Mouse (Mus musculus) testis, postnatal 10 days (tissue): ENCODE data around the gene 2610318N02Rik.
"Not testable (repeated sequence)": the region's sequence is repeated elsewhere in the genome, so short reads cannot be mapped to it uniquely, and the experiment has no call there.

Experiments
- DNase-seq: peaks from one replicate; pipeline ENCODE4 v3.0.0; 2021; ENCODE audit warnings: low spot score

The 2610318N02Rik gene

GRCm38 (mm10) chr16:17124871-17125520, at the start of gene 2610318N02Rik:
Gene 2610318N02Rik (minus strand): TSS chr16:17125167.
- peak; percentile 78 for DNase-seq

- no peak for DNase-seq
These were observed 43.1 kb upstream of the 2610318N02Rik start for GRCm38 (mm10) chr16:17168049-17168448.

DNA sequence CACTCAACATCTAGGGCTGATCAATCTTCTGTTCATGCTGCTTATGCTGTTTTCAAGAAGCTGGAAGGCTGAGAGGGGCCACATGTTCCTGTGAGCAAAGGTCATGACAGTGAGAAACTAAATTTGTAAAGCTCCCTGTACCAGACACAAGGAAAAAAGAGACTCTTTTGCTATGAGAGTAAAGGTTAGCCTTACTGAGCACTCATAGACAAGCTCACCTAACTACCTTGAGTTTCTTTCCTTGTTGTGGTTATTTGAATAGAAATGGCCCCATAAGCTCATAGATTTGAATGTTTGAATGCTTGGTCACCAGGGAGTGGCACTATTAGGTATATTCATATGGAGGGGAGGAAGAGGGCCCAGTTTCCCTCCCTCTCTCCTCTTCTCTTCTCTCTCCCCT, 42.2 kb upstream of the 2610318N02Rik start:
- no peak for DNase-seq

GRCm38 (mm10) chr16:17165478-17165877, 40.5 kb upstream of the 2610318N02Rik start:
- not testable (repeated sequence) for DNase-seq

DNA sequence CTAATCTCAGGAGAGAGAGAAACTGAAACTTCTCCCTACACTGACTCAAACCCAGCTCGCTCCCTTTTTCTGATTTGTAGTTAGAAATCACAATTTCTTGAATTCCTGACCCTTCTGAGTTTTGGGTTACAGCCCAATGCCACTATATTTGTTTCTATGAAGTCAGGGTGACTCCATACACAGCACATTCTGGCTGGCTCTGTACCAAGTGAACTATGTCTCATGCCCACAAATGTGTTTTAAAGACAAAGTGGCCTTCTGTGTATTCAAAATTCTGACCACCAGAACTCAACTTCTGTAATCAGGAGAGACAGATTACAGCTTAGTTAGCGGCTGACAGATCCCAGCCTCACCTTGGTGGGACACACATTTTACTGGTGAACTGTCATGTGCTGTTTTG, 29.4 kb upstream of the 2610318N02Rik start:
- DNase-seq: no peak

DNA sequence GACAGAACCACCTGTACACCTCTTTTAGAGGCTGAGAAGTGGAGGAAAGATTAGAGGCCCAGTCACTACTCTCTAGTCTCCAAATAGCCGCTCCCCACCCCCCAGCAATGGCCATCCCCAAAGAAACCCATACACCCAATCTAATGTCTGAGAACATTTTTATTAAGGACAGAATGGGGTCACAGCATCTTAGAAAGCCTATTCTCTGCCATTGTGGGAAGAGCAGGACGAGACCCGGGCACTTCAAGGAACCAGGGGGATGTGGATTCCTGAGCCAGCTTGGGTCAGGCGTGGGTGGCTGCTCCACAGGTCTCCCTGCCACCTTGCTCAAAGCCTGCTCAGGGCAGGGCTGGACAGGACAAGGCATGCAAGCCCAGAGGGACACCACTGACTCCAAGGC, 26.9 kb upstream of the 2610318N02Rik start:
- DNase-seq: no peak

- no peak for DNase-seq
These were observed 25.7 kb upstream of the 2610318N02Rik start for GRCm38 (mm10) chr16:17150520-17151258.

DNA sequence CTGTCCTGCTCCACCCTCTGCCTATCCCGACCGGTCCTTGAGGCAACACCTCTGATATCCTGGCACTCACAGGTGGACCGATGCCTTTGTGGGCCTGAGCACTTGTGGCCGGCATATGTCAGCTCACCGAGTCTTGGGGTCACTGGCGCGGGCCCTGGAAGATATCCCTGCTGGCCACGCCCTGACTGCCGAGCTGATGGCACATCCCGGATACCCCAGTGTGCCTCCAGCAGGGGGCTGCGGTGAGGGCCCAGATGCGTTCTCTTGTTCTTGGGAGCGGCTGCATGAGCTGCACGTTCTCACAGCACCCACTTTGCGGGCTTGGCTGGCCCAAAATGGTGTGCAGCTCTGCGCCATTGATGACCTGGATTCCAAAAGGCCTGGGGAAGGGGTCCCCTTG, 23.1 kb upstream of the 2610318N02Rik start:
- peak; percentile 64 for DNase-seq

DNA sequence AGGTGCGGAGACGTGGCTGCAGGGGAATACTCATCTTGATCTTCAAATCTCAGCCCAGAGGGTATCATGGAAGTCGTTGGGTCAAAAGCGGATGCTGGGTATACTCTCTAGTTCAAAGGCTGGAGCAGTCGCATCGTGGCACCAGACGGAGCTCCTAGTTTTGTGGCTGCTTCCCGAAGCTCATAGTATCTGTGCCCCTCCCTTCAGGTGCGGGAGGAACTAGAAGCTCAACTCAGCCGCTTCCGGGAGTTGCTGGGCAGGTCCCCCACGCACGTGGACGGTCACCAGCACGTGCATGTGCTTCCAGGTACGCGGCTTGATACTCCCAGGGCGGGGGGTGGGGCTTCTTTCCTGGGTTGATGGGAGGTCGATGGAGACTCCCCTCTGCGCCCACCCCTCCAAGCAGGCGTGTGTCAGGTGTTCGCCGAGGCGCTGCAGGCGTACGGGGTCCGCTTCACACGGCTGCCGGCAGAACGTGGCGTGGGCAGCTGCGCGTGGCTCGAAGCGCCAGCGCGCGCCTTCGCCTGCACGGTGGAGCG, 22.5 kb upstream of the 2610318N02Rik start:
- peak; percentile 49 for DNase-seq

DNA sequence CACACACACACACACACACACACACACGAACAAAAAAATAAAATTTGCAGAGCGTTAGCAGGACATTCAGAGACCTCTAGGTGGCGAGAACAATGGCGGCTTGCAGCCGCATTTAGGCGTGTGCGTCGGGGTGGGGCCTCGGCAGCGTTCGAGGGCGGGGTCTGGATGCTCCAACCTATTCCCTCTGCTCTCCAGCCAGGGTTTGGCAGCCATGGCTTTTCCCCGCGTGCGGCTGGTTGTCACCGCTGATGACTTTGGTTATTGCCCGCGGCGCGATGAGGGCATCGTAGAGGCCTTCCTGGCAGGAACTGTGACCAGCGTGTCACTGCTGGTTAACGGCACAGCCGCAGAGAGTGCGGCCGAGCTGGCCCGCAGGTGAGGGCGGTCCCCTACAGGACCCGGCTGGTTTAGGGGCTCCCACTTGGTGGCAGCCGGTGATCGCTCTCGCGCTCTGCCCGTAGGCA, 21.8 kb upstream of the 2610318N02Rik start, which contains the start of gene Ccdc116:
Gene Ccdc116 (minus strand): TSS at position 458 of the 464 bp plus-strand sequence.
- peak; percentile 86 for DNase-seq

DNA sequence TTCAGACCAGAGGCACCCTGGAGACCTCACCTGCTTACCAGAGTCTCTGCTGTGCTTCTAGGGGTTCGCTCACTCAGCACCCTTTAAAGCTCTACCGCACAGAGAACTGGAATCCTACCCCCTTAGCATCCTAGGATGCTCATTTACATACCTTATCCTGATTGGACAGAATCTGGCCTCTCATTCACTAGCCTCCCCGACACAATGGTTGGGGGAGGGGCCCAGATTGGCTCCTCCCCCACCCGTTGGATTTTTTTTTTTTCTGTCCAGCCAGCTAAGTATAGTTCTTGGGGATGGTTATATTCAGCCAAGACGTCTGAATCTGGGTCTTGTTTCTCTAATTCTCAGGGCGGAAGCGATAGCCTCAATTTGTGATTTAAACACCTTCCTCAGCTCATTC, 19.4 kb upstream of the 2610318N02Rik start, which contains the start of gene Ydjc:
Gene Ydjc (plus strand): TSS at position 283 of the 400 bp plus-strand sequence.
- no peak for DNase-seq

- no peak for DNase-seq
These were observed 12.4 kb upstream of the 2610318N02Rik start for GRCm38 (mm10) chr16:17137355-17137754.

DNA sequence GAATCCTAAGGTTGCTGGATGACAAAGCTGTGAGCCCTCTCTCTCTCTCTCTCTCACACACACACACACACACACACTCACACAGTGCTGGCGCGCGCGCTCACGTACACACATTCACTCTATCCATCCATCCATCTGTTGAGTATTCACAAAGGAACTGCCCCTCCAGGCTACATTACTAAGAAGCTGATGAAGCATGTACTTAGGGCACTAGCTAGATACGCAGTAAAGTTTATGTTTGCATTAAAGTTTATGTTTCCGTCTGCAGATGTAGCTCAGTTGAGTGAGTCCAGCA, 7.9 kb upstream of the 2610318N02Rik start:
- no peak for DNase-seq

DNA sequence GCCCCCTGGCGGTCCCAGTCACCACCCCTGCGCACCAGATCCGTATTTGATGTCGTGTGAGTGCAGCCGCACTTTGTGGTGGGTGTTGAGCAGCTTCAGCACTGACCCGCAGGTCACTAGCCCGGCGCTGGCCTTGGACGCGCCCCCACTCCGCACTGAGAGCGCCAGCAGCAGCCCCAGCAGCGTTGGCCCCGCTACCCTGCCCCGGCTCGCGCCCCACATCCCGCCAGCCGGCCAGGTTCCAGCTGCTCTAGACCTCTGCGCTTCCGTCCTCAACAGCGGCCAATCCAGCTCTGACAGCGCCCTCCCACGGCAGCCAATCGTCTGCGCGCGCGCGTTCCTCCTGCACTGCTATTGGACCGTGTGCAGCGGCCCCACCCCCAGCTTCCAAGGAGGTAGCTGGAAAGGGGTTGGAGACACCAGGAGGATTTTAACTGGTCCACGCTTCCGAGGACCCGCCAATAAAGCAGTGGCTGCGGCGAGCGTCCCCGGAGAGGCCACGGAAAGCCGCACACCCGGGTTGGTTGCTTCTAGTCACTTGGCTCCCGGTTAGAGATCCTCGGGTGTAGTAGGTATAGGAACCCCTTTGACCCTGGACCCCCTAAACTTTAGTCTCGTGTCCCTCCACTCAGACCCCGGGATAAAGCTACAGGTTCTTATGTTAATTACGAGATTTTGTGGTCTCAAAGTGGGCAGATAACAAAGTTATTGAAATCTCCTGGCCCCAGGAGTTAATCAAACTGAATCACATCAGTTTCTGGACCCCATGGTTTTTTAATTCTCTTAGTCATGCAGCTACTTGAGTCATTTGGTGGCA, 7.3 kb upstream of the 2610318N02Rik start, which contains the start of gene Sdf2l1:
Gene Sdf2l1 (minus strand): TSS at position 295 of the 817 bp plus-strand sequence.
- peak; percentile 98 for DNase-seq

DNA sequence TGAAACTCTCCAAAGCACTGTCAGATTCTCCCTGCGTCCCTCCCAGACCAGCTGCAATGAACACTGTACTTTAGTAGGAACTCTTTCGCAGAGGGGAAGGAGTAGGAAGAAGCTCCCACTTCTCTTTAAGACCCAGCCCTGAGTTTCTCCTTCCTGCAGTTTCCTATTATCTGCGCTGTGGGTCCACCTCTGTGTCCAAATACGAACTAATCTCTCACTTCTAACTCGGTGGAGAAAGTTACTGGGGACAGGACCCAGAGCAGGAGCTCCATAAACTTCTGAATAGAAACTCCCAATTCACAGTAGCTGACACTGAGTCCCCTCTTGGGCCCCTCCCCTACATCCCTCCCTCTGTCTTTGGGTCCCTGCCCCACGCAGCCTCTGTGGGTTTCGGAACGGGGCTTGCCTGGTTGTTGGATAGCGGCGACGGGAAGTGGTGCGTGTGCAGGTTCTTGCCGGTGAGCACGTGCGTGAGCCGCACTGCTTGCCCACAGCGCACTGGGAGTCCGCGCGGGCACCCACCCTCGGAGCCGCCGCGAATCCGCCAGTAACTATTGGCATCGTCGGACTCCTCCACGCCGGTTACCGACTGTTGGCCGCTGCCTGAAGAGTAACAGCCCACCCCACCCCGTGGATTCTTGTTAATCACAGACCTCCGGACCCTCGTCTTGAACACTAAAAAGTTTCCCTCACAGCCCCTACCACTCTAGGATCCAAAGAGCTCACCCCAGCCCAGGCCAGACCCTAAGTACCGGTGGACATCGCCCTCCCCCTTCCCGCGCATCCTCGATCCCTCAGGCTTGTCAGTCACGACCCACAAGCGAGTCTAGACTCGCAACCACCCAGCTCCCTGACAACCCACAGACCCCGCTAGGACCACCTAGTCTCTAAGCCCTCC, 6.5 kb upstream of the 2610318N02Rik start:
- peak; percentile 50 for DNase-seq

DNA sequence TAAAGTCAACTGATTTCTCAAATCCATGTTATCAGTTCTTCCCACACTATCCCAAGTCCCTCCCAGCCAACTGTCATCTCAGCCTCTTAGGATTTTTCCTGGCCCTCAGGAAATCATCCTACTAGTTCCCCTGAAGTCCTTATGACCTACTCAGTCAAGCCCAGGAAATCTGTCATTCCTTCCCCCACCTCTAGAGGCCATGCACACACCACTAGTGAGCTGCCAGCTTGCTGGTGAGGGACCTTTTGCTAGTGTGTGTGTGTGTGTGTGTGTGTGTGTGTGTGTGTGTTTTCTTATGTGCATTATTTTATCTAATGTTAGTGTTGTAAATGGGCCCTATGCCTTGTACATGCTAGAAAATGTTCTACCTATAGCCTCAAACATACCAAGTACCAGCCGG, 2.3 kb upstream of the 2610318N02Rik start:
- DNase-seq: peak; percentile 48

- DNase-seq: no peak
These were observed 672 bp downstream of the 2610318N02Rik start for GRCm38 (mm10) chr16:17124119-17124870.

- no peak for DNase-seq
These were observed 3.4 kb downstream of the 2610318N02Rik start for GRCm38 (mm10) chr16:17121569-17121968.

DNA sequence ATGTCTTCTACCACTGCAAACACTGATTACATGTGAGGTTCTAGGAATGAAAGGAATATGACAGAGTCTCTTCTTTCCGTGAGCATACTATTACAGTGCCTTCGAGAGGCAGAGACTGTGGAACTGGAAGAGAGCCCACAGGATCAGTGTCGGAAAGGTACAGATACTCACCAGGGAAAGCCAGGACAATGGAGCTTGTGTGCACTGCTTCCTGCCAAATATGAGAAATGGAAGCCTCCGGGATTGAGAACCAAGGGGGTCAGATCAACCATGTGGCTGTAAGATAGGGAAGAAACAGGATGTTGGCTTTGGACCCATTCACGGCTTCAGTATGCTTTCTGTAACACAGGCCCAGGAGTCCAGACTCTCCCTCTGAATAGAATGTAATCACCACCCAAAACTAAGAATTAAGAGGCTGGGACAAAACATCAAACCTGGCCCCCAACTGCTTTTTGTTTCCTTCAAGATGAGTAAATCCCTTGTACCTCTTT, 7.6 kb downstream of the 2610318N02Rik start:
- DNase-seq: no peak
